Mouse (Mus musculus) brain, adult 2 months (tissue): Measurements from ENCODE around the gene Mapkapk3.

Experiments used
- DNase-seq: peaks from one replicate; pipeline ENCODE4 v3.0.0; 2011; ENCODE audit warnings: low read depth, low spot score

Gene Mapkapk3

DNA sequence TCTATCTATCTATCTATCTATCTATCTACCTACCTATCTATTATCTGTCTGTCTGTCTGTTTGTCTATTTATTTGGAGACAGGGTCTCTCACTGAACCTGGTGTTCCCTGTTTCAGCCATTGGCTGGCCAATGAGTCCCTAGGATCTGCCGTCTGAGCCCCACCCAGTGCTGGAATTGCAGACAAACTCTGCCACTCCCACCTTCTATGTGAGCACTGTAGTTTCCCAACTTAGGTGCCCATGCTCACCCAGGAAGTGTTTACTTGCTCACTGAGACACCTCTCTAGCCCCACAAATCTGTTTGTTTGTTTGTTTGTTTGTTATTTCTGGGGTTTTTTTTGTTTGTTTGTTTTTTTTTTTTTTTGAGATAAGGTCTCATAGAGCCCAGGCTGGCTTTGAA is 22.6 kb downstream of the Mapkapk3 start:
- DNase-seq: no peak

GRCm38 (mm10) chr9:107264731-107265130 is 24.9 kb downstream of the Mapkapk3 start:
- no peak for DNase-seq

DNA sequence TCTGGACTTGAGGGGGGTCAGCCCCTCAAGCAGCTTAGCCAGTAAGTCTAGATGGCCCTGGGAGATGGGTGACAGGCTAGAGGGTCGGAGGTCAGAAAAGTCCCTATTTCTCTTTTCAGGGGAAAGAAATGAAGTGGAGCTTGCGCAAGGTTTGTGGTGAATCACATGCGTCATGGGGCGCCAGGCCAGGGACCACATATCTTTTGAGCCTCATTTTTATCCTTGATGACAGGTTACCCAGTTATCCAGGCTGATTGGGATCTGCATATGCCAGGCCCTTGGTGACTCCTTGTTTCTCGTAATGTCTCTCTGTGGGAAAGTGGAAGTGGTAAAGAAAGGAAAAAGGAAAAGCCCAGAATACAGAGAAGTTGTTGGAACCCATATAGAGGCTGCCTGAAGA is 25.8 kb downstream of the Mapkapk3 start:
- DNase-seq: no peak

GRCm38 (mm10) chr9:107262375-107262774 is 27.3 kb downstream of the Mapkapk3 start:
- DNase-seq: peak; percentile 59

GRCm38 (mm10) chr9:107261792-107262191 is 27.9 kb downstream of the Mapkapk3 start:
- DNase-seq: no peak

DNA sequence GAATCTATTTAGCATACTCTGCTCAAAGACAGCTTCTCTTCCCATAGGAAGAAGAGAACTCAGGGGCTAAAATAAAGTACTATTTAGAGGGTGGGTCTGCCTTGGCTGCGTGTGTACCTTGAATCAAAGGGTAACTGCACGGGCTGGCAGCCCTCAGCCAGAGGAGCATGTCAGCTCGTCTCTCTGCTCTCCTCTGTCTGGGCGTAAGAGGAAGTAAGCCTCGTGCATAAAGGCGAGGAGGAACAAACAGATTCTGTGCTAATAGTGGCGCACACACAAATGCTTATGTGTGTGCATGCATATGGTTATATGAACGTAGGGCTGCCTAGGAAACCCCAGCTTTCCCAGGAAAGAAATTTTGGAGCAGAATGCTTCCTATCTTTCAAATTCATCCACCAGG is 28.8 kb downstream of the Mapkapk3 start:
- peak; percentile 70 for DNase-seq

- DNase-seq: peak; percentile 86
Observed at GRCm38 (mm10) chr9:107260429-107260828, 29.2 kb downstream of the Mapkapk3 start.

- DNase-seq: peak; percentile 94
Observed at GRCm38 (mm10) chr9:107259571-107259970, 30.1 kb downstream of the Mapkapk3 start.

GRCm38 (mm10) chr9:107255596-107255995 is 34.1 kb downstream of the Mapkapk3 start:
- peak; percentile 83 for DNase-seq

DNA sequence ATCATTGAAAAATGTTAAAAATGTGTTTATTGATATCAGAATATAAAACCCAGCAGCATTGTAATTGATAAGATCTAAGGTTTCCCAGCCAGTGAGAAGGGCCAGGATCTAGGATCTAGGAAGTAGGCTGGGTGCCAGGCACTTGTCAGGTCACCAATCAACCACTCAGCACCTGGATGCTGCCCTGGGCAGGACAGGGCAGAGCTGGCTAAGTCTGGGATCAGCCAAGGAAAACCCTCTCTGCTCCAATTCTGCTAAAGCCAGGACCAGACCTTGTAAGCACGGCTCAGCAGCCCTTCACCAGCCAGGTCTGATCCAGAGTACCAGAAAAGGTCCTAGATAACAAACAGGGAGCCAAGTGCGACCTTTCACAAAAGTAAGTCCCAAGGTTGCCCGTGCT is 34.8 kb downstream of the Mapkapk3 start:
- peak; percentile 47 for DNase-seq

DNA sequence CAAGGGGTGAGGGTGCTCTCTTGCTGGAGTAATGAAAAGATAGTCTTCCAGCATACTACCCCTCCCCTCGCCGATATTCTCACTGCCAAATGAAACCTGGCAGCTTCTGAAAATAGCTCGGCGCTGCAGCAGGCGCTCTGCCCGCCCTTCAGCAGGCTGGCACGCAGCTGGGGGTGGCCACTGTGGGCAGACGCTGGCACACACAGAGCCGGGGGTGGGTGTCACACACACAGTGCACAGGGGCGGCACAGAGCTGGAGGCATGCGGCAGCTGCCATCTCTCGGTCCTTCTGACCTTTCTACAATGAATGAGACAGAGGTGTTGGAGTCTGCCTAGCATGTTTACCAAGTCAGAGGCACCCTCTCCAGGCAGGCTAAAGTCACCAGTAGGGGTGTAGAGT is 35.2 kb downstream of the Mapkapk3 start:
- peak; percentile 96 for DNase-seq

DNA sequence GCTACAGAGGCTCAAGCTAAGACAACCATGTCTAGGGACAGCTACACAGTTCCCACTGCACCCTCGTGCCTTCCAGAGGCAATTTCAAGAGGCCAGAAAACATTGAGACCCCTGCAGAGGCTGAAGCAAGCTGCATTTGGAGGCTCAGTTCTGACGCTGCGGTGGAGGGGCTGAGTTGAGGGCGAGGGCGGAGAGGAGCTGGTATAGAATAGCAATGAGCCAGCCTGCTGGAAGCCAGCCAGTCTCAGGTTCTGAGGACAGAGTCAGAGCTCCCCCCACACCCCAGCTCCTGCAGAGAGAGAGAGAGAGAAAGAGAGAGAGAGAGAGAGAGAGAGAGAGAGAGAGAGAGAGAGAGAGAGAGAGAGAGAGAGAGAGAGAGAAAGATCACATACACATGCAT is 37.5 kb downstream of the Mapkapk3 start:
- peak; percentile 92 for DNase-seq

- peak; percentile 80 for DNase-seq
Observed at GRCm38 (mm10) chr9:107250416-107251337, 39.0 kb downstream of the Mapkapk3 start.

- peak; percentile 84 for DNase-seq
Observed at GRCm38 (mm10) chr9:107249154-107249553, 40.5 kb downstream of the Mapkapk3 start.

DNA sequence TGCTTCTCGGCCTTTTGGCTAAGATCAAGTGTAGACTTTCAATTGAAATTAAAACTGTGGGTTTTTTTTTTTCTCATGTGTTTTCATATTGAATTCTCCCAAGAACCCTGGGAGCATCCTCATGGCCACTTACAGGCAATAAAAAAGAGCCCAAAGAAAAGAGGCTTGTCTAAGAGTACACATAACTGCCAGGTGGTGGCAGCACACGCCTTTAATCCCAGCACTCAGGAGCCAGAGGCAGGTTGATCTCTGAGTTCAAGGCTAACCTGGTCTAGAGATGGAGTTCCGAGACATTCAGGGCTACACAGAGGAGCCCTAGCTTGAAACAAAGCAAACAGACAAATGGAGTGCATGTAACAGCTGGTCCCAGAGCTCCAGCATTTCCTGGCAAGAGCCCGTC is 43.5 kb downstream of the Mapkapk3 start:
- DNase-seq: peak; percentile 63

DNA sequence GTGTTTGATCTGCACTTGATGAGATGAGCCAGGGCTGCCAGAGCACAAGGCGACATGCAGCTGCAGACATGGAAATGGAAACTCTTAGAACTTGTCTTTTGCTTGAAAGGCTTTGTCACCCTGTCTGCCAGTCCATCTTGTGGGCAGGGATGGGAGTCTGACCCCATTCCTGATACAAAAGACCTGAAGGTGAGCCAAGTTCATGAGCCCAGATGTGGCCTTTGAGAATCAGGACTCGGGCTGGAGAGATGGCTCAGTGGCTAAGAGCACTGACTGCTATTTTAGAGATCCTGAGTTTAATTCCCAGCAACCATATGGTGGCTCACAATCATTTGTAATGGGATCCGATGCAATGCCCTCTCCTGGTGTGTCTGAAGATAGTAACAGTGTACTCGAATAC is 44.4 kb downstream of the Mapkapk3 start:
- DNase-seq: no peak

- no peak for DNase-seq
Observed at GRCm38 (mm10) chr9:107236151-107236550, 53.5 kb downstream of the Mapkapk3 start.

DNA sequence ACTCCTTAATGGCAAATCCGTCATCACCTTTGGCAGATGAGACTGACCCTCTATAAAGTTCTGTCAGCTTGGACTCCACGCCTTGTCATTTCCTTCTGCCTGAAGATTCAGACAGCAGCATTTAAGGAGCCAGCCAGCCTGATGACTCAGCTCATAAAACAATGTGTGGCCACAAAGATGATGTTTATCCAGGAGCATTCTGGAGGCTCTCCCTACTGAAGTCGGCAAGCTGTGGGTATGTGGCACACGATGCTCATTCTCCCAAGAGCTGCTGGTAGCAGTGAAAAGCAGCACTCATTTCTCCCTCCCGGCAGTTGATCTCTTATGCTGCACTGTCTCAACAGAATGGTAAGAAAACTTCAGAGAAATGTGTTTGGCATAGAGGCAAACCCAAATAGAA is 54.4 kb downstream of the Mapkapk3 start:
- DNase-seq: peak; percentile 89

DNA sequence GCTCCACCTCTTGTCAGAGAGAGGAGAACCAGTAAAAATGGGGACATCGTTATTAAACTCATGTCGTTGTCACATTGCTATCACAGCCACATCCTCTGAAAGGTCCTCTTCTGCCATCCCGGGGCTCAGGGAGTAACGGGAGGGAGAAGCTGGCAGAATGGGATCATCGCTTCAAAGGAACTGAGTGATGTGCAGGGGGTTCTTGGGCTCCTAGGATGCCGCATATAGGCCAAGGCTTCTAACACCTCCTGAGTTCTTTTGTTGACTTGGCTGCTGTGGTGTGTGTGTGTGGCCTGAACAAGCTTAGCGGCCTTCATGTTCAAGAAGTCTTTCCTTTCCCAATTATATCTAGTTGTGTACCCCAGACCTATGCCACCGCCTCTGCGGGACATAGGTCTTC is 57.5 kb downstream of the Mapkapk3 start:
- DNase-seq: no peak

DNA sequence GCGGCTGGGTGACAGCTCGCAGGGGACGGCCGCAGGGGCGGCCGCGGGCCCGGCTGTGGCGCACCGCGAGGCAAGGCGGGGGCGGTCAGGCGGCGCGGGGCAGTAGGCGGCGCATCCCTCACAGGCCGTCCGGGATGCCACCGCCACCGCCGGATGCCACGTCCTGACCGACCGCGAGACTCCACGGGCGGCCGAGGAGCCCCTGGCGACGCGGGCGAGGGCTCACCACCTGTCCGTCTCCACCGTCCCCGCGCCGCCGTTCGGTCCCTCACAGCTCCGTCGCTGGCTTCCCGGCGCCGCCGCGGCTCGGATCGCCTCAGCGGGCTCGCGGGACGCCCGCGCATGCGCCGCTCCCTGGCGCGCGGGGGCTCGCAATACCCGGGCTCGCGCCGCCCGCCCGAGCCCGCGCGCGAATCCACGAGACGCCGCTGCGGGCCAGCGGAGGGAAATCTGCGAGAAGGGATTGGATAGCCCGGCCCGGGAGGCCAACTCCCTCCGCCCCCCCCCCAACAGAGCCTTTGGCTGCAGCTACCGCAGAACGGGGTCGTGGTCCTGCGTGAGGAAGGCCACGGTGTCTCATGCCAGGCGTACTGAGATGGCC is 58.0 kb downstream of the Mapkapk3 start, which contains the start of gene Dock3:
TSS of gene Dock3 (minus strand) at position 371 of the 601 bp plus-strand sequence.
- DNase-seq: peak; percentile 94

DNA sequence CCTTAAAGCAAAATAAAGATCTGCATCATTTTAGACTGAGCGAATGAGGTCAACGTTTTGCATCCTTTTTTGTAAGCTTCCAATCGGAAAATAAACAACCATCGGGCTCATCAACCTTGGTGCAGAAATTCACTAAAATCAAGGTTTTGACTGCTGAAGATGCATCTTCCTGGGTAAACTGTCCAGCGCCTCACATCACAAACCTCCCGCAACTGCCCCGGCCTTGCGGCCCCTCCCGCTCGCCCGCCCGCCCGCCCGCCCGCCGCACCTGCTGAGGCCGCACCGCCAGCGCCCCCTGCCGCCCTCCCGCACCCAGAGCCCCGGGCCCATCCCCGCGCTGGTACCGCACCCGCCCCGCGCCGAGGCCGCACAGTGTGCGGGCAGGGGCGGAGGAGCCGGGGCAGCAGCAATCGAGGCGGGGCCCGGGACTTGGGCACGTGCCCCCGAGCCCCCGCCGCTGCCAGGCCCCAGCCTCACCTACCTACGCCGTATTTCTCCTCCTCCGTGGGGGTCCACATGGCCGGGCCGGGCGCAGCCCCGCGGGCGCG is 58.6 kb downstream of the Mapkapk3 start:
- peak; percentile 80 for DNase-seq

DNA sequence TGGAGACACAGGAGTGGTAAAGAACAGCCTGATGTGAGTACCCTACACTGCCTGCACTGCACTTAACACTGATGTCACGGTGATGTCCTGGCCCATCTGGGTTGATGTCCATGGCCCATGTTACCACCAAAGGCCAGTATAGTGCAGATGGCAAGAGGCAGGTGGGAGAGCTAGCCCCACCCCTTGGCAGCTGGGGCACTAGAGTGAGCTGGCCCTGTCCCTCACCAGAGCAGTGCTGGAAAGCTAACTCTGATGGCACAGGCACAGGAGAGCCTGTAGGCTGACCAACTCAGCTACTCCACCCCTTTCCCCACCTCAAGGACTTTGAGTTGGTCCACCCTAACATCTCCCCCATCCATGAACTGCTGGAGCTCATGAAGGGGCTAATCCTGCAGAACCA is 65.1 kb downstream of the Mapkapk3 start:
- no peak for DNase-seq
